Mouse (Mus musculus): ENCODE data around the gene Mvd. TPM values are rescaled to one million over a fixed set of nuclear protein-coding genes. Genes with fewer than 3 reads are reported as not detected.
A peak's percentile ranks its signal among the peaks of the same experiment; 100 is the strongest.

Mvd gene
- total RNA-seq (2021) = 53.6 and 78.3 TPM in 2 replicates
- long read RNA-seq, transcript Mvd-201 (10 exons, 1,756 nt) = major isoform, 29 of 34 reads
- long read RNA-seq, partial matches to known transcripts = 2 of 34 reads
- long read RNA-seq, other reads (novel, unspliced or antisense) = 3 of 34 reads

DNA sequence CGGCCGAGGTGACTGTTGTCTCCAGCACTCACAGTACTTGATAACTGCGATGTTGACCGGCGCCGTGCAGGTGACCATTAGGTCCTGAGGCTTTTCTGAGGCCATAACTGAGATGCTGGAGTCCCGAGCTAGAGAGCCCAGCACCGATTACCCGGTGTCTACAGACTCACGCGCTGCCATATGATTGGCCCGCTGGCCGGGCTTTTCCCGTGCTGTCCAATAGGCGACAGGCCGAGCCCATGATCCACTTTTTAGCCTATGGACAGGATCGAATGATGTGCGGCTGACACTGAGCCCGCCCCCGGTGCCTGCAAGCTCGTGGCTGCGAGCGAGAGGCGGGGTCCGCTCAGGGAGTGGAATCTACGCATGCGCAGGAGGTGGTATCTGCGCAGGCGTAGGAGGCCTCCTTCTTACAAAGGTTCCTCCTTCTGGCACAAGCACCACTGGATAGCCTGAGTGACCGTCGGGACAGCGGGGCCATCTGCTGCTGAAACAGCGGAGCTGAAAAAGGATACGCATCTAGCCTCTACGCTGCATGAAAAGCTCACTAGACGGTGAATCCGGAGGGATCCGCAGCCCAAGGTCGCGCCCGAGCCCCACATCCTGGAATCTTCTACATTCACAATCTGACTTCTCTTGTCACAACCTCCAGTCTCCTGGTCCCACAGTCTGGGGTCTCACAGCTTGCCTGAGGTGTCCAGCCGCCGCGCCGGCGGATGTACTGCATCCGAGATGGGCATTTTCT, at the start of gene Mvd:
TSS of gene Mvd (minus strand) at position 161 of the 745 bp plus-strand sequence.
- DNase-seq = peak; percentile 98

DNA sequence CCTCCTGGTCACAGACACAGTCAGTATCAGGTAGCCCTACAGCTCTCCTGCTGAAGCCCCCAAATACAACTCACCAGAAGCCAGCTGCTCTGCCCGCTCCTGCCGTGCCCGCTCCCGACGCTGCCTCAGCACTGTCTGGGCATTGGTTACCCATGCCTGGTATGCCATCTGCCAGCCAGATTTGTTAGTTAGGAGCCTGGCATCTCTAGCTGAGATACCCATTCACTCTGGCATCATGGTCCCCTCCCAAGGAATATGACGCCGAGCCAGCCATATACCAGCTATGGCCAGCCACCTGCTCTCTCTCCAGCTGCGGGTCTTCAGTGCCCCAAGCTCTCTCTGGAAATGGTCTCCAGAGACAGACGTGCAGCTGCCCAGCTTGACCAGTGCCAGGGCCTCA, 45.2 kb upstream of the Mvd start:
- no peak for DNase-seq

GRCm38 (mm10) chr8:122484831-122485230, 41.6 kb upstream of the Mvd start:
- no peak for DNase-seq

GRCm38 (mm10) chr8:122483877-122484276, 40.7 kb upstream of the Mvd start:
- no peak for DNase-seq

DNA sequence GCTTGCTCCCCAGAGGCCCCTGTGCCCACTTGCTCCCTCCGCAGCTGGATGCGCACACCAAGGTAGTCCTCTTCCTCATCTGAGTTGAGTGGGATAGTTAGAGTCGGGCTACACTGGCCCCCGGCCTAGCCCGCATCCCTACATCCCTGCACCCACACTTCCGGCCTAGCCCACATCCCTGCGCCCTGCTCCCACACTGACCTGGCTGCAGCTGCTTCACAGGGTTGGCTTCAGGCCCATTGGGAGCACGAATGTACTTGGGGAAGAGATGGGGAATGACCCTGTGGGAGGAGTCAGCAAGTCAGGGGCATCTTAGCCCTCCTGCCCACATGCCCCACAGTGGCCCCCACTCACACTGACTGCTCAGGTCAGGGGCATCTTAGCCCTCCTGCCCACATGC, 39.2 kb upstream of the Mvd start:
- no peak for DNase-seq

DNA sequence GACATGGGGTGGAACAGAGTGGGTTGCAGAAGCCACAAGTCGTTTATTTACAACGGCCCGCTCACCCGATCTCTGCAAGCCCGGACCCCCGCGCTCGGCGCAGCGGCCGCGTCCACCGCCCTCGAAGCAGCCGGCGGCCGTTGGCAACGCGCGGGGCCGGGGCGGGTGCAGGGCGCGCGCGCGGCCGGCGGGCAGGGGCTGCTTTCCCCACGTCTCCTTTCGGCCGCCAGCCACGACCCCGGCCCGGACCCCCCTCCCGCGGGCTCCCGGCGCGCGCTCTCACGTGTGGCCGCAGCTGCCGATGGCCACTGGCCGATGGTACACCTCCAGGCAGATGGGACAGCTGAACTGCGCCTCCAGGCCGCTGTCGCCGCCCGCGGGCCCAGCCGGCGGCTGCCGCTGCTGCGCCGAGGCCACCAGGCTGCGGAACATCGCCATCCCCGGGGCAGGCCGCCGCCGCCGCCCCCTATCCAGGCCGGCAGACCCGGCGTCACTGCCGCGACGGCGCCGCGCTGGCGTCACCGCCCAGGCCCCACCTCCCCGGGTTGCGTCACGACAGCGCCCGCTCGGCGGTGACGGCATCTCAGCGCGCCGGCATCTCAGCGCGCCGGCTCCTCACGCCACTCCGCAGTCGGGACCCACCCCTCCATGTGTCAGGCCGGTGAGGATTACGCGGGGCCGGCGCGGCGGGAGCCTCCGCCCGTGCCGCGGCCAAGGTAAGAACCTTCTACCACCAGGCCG, 32.5 kb upstream of the Mvd start, which contains the start of the genes Rnf166 and Ctu2:
TSS of gene Rnf166 (minus strand) at position 485 of the 741 bp plus-strand sequence.
TSS of gene Ctu2 (plus strand) at position 564 of the 741 bp plus-strand sequence.
- peak; percentile 95 for DNase-seq

DNA sequence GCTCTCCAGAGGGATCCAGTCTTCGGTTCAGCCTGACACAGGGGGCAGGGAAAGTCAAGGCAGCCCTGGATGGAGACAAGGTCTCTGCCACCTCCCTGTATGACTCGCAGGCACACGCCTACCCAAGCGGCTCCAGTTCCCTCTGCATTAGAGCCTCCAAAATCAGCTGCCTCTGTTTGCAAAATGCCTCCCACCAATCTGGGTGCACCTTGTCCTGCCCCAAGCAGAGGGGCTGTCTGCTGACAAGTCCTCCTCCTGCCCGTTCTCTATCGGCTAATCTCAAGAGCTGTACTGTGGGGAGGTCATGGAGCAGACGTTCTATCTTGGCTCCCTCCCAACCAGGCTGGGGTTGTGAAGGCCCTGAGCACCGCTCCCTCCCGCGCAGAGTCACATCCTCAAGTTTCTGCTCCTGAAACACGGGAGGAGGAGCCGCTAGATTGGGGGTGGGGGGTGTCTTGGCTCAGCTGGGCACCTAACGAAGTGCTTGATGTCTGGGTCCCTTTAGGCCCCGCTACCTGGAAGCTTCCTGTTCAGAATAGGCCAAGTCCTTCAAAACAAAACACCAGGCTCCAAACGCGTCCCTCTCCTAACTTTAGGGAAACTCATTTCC, 31.8 kb upstream of the Mvd start:
- DNase-seq = peak; percentile 59

- no peak for DNase-seq
Observed at GRCm38 (mm10) chr8:122473911-122474421, 30.7 kb upstream of the Mvd start.

GRCm38 (mm10) chr8:122470691-122471090, 27.5 kb upstream of the Mvd start:
- no peak for DNase-seq

GRCm38 (mm10) chr8:122469965-122470364, 26.7 kb upstream of the Mvd start:
- DNase-seq = no peak

- no peak for DNase-seq
Observed at GRCm38 (mm10) chr8:122469407-122469806, 26.2 kb upstream of the Mvd start.

GRCm38 (mm10) chr8:122467816-122468215, 24.6 kb upstream of the Mvd start:
- no peak for DNase-seq

DNA sequence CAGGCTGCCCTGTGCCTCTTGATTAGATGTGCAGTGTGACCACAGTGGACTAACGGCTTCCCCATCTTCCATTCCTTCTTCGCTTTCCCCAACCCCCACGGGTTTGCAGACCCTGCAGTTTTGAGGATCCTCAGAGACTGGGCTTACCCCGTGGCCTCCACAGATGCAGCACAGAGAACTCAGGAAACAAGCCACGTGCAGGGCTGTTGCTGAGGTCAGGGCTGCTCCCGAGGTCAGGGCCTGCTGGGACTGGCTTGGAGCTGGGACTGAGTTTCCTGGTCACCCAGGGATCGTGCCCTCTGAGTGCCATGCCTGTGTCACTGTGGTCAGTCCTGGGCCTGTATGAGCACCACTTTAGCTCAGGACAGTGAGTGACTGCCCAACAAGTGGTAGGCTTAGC, 21.8 kb upstream of the Mvd start:
- DNase-seq = no peak

- DNase-seq = no peak
Observed at GRCm38 (mm10) chr8:122463651-122464640, 20.7 kb upstream of the Mvd start.

- no peak for DNase-seq
Observed at GRCm38 (mm10) chr8:122462510-122462909, 19.3 kb upstream of the Mvd start.

DNA sequence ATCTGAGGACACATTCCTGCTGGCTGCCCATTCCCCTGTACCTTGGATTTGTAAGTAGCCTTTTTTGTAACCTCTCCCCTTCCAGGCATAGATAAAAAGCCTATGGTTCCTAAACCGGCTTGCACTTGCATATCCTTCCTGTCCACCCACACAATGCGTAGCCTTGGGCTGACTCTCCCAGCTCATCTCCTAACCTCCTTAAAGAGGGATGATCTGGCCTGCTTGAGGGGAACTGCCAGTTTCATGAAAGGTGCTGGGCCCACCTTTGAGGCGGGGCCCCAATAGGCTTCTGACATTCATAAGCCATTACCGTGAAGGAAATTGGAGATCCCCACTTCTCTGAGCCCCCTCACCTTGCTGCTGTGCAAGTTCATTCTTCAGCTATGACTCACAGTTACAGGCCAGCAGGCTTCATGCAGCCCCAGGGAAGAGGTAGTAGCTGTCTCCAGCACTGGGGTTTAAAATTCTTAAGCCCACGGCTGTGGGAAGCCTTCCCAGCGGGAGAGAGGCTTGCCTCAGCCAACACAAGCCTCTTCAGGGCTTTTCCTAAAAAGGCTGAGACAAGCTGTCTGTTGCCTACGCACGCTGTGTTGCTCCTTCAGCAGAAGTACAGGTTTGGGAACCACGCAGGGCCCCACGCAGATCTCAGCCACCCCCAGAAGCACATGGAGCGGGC, 18.4 kb upstream of the Mvd start:
- DNase-seq = no peak

DNA sequence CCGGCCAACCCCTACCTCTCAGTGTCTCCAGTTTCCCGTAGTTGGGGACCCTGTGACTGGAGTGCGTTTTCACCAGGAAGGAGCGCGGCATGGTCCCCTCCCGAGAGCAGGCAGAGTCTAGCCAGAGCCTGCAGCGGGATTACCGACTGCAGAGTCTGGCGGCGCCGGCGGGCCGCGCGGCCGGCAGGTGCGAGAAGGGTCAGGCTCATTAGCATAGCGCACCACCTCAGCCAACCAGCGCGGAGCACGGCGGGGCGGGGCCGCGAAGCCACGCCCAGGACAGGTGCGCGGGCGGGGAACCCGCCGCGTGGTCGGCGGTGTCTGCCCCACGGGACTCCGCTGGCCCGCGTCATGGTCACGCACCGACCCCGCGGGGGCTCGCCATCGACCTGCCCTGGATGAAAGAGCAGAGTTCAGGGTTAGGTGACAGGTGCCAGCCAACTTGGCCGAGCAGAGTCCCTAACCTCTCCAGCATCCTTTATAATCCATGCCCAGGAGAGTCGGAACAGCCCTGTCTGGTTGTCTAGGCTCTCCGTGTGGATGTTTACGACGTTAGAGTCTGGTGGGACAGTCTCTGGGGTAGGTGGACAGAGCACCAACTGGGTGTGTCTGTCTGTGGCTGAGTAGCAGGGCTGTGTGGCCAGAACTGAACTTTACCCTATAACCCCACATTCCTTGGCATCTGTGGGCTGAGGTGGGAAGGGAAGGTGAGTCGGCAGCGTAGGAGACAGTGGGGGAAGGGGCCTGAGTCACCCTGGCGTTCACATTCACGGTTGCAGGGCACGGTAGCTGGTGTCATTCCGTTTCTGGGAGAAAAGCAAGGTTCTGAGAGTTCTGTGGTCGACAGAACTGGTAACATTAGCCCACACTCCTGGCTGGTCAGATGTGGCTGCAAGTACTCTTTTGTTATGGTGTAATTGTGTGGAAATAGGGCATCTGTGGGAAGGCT, 17.6 kb upstream of the Mvd start, which contains the start of gene Snai3:
TSS of gene Snai3 (minus strand) at position 210 of the 949 bp plus-strand sequence.
- peak; percentile 43 for DNase-seq

GRCm38 (mm10) chr8:122459990-122460389, 16.8 kb upstream of the Mvd start:
- DNase-seq = no peak

DNA sequence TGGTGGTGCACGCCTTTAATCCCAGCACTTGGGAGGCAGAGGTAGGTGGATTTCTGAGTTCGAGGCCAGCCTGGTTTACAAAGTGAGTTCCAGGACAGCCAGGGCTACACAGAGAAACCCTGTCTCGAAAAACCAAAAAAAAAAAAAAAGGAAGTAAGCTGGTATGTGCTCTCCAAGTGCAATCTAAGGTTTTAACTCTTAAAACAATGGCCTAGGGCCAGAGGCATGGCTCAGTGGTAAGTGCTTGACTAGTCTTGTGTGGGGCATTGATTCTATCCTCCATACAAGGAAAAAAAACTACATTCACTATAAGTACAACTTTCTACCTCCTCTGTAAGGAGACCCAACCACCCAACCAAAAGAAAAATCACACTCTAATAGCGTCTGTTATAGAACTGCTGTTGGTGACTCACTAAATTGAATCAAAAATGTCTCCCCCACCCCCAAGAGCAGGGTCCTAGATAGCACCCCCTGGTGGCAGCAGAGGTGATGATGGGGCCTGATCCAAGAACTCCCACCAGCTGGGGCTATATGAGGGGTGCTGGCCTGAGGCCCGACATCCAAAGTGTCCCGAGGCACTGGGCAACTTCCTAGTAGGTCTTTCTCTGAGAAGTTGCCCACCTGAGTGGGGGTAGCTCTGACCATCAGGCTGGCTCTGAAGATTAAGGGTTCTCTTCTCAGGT, 16.1 kb upstream of the Mvd start:
- DNase-seq = no peak
